Mouse (Mus musculus): ENCODE data around the gene Ruvbl2. TPM values are rescaled to one million over a fixed set of nuclear protein-coding genes. Genes with fewer than 3 reads are reported as not detected.
A peak's percentile ranks its signal among the peaks of the same experiment; 100 is the strongest.
"Not testable (repeated sequence)": the region's sequence is repeated elsewhere in the genome, so short reads cannot be mapped to it uniquely, and the experiment has no call there.

The Ruvbl2 gene
- polyA plus RNA-seq, 1 experiment from 2014 or later, result 179 TPM

- Histone ChIP-seq H3K9ac (replicated peaks; ENCODE audit: low read length) (peak overlapping the region; percentile 52; the same call in 1 of the 2 replicates), H3K27ac (replicated peaks; ENCODE audit: low read depth, low read length) (peak overlapping the region; percentile 60), H3K36me3 (replicated peaks; ENCODE audit: control insufficient read depth, insufficient read depth, low read depth, low read length) (peaks cover 7% of the 10 kb centered on the region), H3K4me1 (ENCODE audit: control insufficient read depth, insufficient read depth, low read length) (peaks cover 6% of the 10 kb centered on the region), H3K4me2 (ENCODE audit: low read depth, low read length) (no peak overlapping the region), H3K27me3 (ENCODE audit: control insufficient read depth, insufficient read depth, low read length) (no peaks in the 10 kb centered on the region), H3K9me3 (replicated peaks; ENCODE audit: control insufficient read depth, low read length) (no peaks in the 10 kb centered on the region), H3K4me3 (ENCODE audit: low read depth, low read length) (no peak overlapping the region)
- no peak for ATAC-seq (replicated peaks; ENCODE audit: insufficient number of reproducible peaks, low FRiP score, low TSS enrichment, low read depth)
- 77% methylated on average over 7 of the region's 7 CpGs for whole genome bisulfite sequencing
- DNase-seq (ENCODE audit: low spot score), result no peak
Measured at GRCm38 (mm10) chr7:45460377-45460776, 22.5 kb upstream of the Ruvbl2 start.

GRCm38 (mm10) chr7:45459564-45460140 is 21.8 kb upstream of the Ruvbl2 start, which contains the start of gene Ftl1:
Ftl1 (minus strand) TSS chr7:45459884.
- H3K9me3 ChIP-seq (replicated peaks; ENCODE audit: control insufficient read depth, low read length); H3K4me1 ChIP-seq (ENCODE audit: control insufficient read depth, insufficient read depth, low read length); H3K27me3 ChIP-seq (ENCODE audit: control insufficient read depth, insufficient read depth, low read length): not testable (repeated sequence)
- Histone ChIP-seq H3K27ac (replicated peaks; ENCODE audit: low read depth, low read length) (peak within 1 kb of the TSS; percentile 91), H3K4me3 (ENCODE audit: low read depth, low read length) (peak within 1 kb of the TSS; percentile 65), H3K36me3 (replicated peaks; ENCODE audit: control insufficient read depth, insufficient read depth, low read depth, low read length) (peaks cover 10% of the 10 kb centered on the region), H3K9ac (replicated peaks; ENCODE audit: low read length) (peak within 1 kb of the TSS; percentile 83), H3K4me2 (ENCODE audit: low read depth, low read length) (peak within 1 kb of the TSS; percentile 51)
- ATAC-seq (replicated peaks; ENCODE audit: insufficient number of reproducible peaks, low FRiP score, low TSS enrichment, low read depth) (peak; percentile 91), DNase-seq (ENCODE audit: low spot score) (peak; percentile 100)
- WGBS, result 1% methylated on average over 28 of the region's 37 CpGs

GRCm38 (mm10) chr7:45458748-45459563 is 21.1 kb upstream of the Ruvbl2 start:
- Histone ChIP-seq H3K4me1 (ENCODE audit: control insufficient read depth, insufficient read depth, low read length) (peaks cover 6% of the 10 kb centered on the region), H3K4me2 (ENCODE audit: low read depth, low read length) (peak overlapping the region; percentile 51), H3K27me3 (ENCODE audit: control insufficient read depth, insufficient read depth, low read length) (no peaks in the 10 kb centered on the region), H3K9me3 (replicated peaks; ENCODE audit: control insufficient read depth, low read length) (no peaks in the 10 kb centered on the region), H3K4me3 (ENCODE audit: low read depth, low read length) (peak overlapping the region; percentile 65), H3K9ac (replicated peaks; ENCODE audit: low read length) (peak overlapping the region; percentile 83), H3K27ac (replicated peaks; ENCODE audit: low read depth, low read length) (peak overlapping the region; percentile 91), H3K36me3 (replicated peaks; ENCODE audit: control insufficient read depth, insufficient read depth, low read depth, low read length) (peaks cover 10% of the 10 kb centered on the region)
- peak; percentile 44 for ATAC-seq (replicated peaks; ENCODE audit: insufficient number of reproducible peaks, low FRiP score, low TSS enrichment, low read depth)
- under 1% methylated on average over 43 of the region's 43 CpGs for WGBS
- DNase-seq (ENCODE audit: low spot score), result peak; percentile 87

GRCm38 (mm10) chr7:45457204-45458060 is 19.5 kb upstream of the Ruvbl2 start:
- Histone ChIP-seq H3K27ac (replicated peaks; ENCODE audit: low read depth, low read length) (no peak overlapping the region), H3K9ac (replicated peaks; ENCODE audit: low read length) (peak overlapping the region; percentile 83), H3K36me3 (replicated peaks; ENCODE audit: control insufficient read depth, insufficient read depth, low read depth, low read length) (peaks cover 7% of the 10 kb centered on the region; the same call in 1 of the 2 replicates), H3K9me3 (replicated peaks; ENCODE audit: control insufficient read depth, low read length) (no peaks in the 10 kb centered on the region), H3K4me3 (ENCODE audit: low read depth, low read length) (peak overlapping the region; percentile 65), H3K4me2 (ENCODE audit: low read depth, low read length) (peak overlapping the region; percentile 51), H3K27me3 (ENCODE audit: control insufficient read depth, insufficient read depth, low read length) (no peaks in the 10 kb centered on the region), H3K4me1 (ENCODE audit: control insufficient read depth, insufficient read depth, low read length) (peaks cover 6% of the 10 kb centered on the region)
- no peak for ATAC-seq (replicated peaks; ENCODE audit: insufficient number of reproducible peaks, low FRiP score, low TSS enrichment, low read depth)
- no peak for DNase-seq (ENCODE audit: low spot score)
- 72% methylated on average over 9 of the region's 10 CpGs for WGBS

- H3K9ac ChIP-seq (replicated peaks; ENCODE audit: low read length), result no peak overlapping the region
- peaks cover 6% of the 10 kb centered on the region for H3K4me1 ChIP-seq (ENCODE audit: control insufficient read depth, insufficient read depth, low read length)
- DNase-seq (ENCODE audit: low spot score), result no peak
- H3K27ac ChIP-seq (replicated peaks; ENCODE audit: low read depth, low read length), result no peak overlapping the region
- no peaks in the 10 kb centered on the region for H3K9me3 ChIP-seq (replicated peaks; ENCODE audit: control insufficient read depth, low read length)
- WGBS, result 56% methylated on average over 9 of the region's 9 CpGs
- H3K36me3 ChIP-seq (replicated peaks; ENCODE audit: control insufficient read depth, insufficient read depth, low read depth, low read length), result peaks cover 7% of the 10 kb centered on the region; the same call in 1 of the 2 replicates
- H3K27me3 ChIP-seq (ENCODE audit: control insufficient read depth, insufficient read depth, low read length), result no peaks in the 10 kb centered on the region
- no peak overlapping the region for H3K4me3 ChIP-seq (ENCODE audit: low read depth, low read length)
- ATAC-seq (replicated peaks; ENCODE audit: insufficient number of reproducible peaks, low FRiP score, low TSS enrichment, low read depth), result no peak
- no peak overlapping the region for H3K4me2 ChIP-seq (ENCODE audit: low read depth, low read length)
Measured at GRCm38 (mm10) chr7:45456721-45457203, 18.9 kb upstream of the Ruvbl2 start.

- ATAC-seq (replicated peaks; ENCODE audit: insufficient number of reproducible peaks, low FRiP score, low TSS enrichment, low read depth) (no peak), DNase-seq (ENCODE audit: low spot score) (no peak)
- no peak overlapping the region for H3K4me3 ChIP-seq (ENCODE audit: low read depth, low read length)
- peaks cover 6% of the 10 kb centered on the region for H3K4me1 ChIP-seq (ENCODE audit: control insufficient read depth, insufficient read depth, low read length)
- peaks cover 7% of the 10 kb centered on the region; the same call in 1 of the 2 replicates for H3K36me3 ChIP-seq (replicated peaks; ENCODE audit: control insufficient read depth, insufficient read depth, low read depth, low read length)
- no peak overlapping the region for H3K9ac ChIP-seq (replicated peaks; ENCODE audit: low read length)
- H3K27ac ChIP-seq (replicated peaks; ENCODE audit: low read depth, low read length), result no peak overlapping the region
- no peaks in the 10 kb centered on the region for H3K27me3 ChIP-seq (ENCODE audit: control insufficient read depth, insufficient read depth, low read length)
- H3K9me3 ChIP-seq (replicated peaks; ENCODE audit: control insufficient read depth, low read length), result no peaks in the 10 kb centered on the region
- H3K4me2 ChIP-seq (ENCODE audit: low read depth, low read length), result no peak overlapping the region
- 81% methylated on average over 13 of the region's 13 CpGs for WGBS
Measured at GRCm38 (mm10) chr7:45455932-45456696, 18.2 kb upstream of the Ruvbl2 start.

GRCm38 (mm10) chr7:45454971-45455370 is 17.1 kb upstream of the Ruvbl2 start:
- Histone ChIP-seq H3K27me3 (ENCODE audit: control insufficient read depth, insufficient read depth, low read length) (no peaks in the 10 kb centered on the region), H3K36me3 (replicated peaks; ENCODE audit: control insufficient read depth, insufficient read depth, low read depth, low read length) (peaks cover 7% of the 10 kb centered on the region; the same call in 1 of the 2 replicates), H3K4me2 (ENCODE audit: low read depth, low read length) (no peak overlapping the region), H3K4me1 (ENCODE audit: control insufficient read depth, insufficient read depth, low read length) (peaks cover 6% of the 10 kb centered on the region), H3K9ac (replicated peaks; ENCODE audit: low read length) (no peak overlapping the region), H3K9me3 (replicated peaks; ENCODE audit: control insufficient read depth, low read length) (no peaks in the 10 kb centered on the region), H3K4me3 (ENCODE audit: low read depth, low read length) (no peak overlapping the region), H3K27ac (replicated peaks; ENCODE audit: low read depth, low read length) (no peak overlapping the region)
- 86% methylated on average over 15 of the region's 15 CpGs for WGBS
- DNase-seq (ENCODE audit: low spot score), result no peak
- no peak for ATAC-seq (replicated peaks; ENCODE audit: insufficient number of reproducible peaks, low FRiP score, low TSS enrichment, low read depth)
